Mouse (Mus musculus): Measurements from ENCODE around the gene Gbp10.
"Not testable (repeated sequence)": the region's sequence is repeated elsewhere in the genome, so short reads cannot be mapped to it uniquely, and the experiment has no call there.

The Gbp10 gene

GRCm38 (mm10) chr5:105239483-105240047 lies at the start of gene Gbp10:
TSS of gene Gbp10 (minus strand) at chr5:105239533.
- in situ Hi-C loops (cut with MboI) = not testable (repeated sequence)

GRCm38 (mm10) chr5:105260673-105261072 lies 21.3 kb upstream of the Gbp10 start:
- in situ Hi-C loops (cut with MboI) = not testable (repeated sequence)

GRCm38 (mm10) chr5:105252491-105252890 lies 13.2 kb upstream of the Gbp10 start:
- in situ Hi-C loops (cut with MboI) = no loop called here

GRCm38 (mm10) chr5:105244741-105245140 lies 5.4 kb upstream of the Gbp10 start:
- in situ Hi-C loops (cut with MboI) = not testable (repeated sequence)

GRCm38 (mm10) chr5:105240982-105241381 lies 1.6 kb upstream of the Gbp10 start:
- in situ Hi-C loops (cut with MboI) = not testable (repeated sequence)

- in situ Hi-C loops (cut with MboI) = not testable (repeated sequence)
Observed at GRCm38 (mm10) chr5:105238402-105238801, 931 bp downstream of the Gbp10 start.

- in situ Hi-C loops (cut with MboI) = not testable (repeated sequence)
Observed at GRCm38 (mm10) chr5:105236040-105236439, 3.3 kb downstream of the Gbp10 start.

GRCm38 (mm10) chr5:105208957-105209356 lies 30.4 kb downstream of the Gbp10 start:
- in situ Hi-C loops (cut with MboI) = not testable (repeated sequence)

GRCm38 (mm10) chr5:105200791-105201355 lies 38.5 kb downstream of the Gbp10 start:
- in situ Hi-C loops (cut with MboI) = not testable (repeated sequence)

GRCm38 (mm10) chr5:105199149-105199548 lies 40.2 kb downstream of the Gbp10 start:
- in situ Hi-C loops (cut with MboI) = not testable (repeated sequence)

- in situ Hi-C loops (cut with MboI) = not testable (repeated sequence)
Observed at GRCm38 (mm10) chr5:105197915-105198560, 41.3 kb downstream of the Gbp10 start.

GRCm38 (mm10) chr5:105196308-105196707 lies 43.0 kb downstream of the Gbp10 start:
- in situ Hi-C loops (cut with MboI) = not testable (repeated sequence)

GRCm38 (mm10) chr5:105192536-105192935 lies 46.8 kb downstream of the Gbp10 start:
- in situ Hi-C loops (cut with MboI) = not testable (repeated sequence)

GRCm38 (mm10) chr5:105181446-105181845 lies 57.9 kb downstream of the Gbp10 start:
- in situ Hi-C loops (cut with MboI) = no loop called here
